Mouse (Mus musculus) central nervous system, embryonic 11.5 days (tissue): Measurements from ENCODE around the gene Uap1l1. TPM values are rescaled to one million over a fixed set of nuclear protein-coding genes. Genes with fewer than 3 reads are reported as not detected.

Experiments used
- polyA plus RNA-seq: library from polyadenylated mRNA; depleted of rRNA; stranded (reverse); fragments of >200 nt; gene quantifications from 2 replicates; pipeline ENCODE4 v1.2.3, GENCODE M21; 2012; rRNA removed

Gene Uap1l1
- 2.9 and 5.3 TPM in 2 replicates for polyA plus RNA-seq

GRCm38 (mm10) chr2:25365091-25365761, at the start of gene Uap1l1:
TSS of gene Uap1l1 (minus strand) at chr2:25365682.

GRCm38 (mm10) chr2:25399051-25399450, 33.6 kb upstream of the Uap1l1 start, which contains the start of gene Npdc1:
TSS of gene Npdc1 (plus strand) at chr2:25399351.

GRCm38 (mm10) chr2:25395721-25396596, 30.5 kb upstream of the Uap1l1 start, which contains the start of gene Entpd2:
TSS of gene Entpd2 (plus strand) at chr2:25395874.

GRCm38 (mm10) chr2:25371764-25372643, 6.5 kb upstream of the Uap1l1 start, which contains the start of gene Sapcd2:
TSS of gene Sapcd2 (plus strand) at chr2:25372321.

GRCm38 (mm10) chr2:25356208-25357079, 9.0 kb downstream of the Uap1l1 start, which contains the start of gene Dpp7:
TSS of gene Dpp7 (minus strand) at chr2:25356359.

GRCm38 (mm10) chr2:25332286-25333160, 33.0 kb downstream of the Uap1l1 start, which contains the start of gene Man1b1:
TSS of gene Man1b1 (plus strand) at chr2:25332338.

GRCm38 (mm10) chr2:25318971-25319773, 46.3 kb downstream of the Uap1l1 start, which contains the start of gene Grin1:
TSS of gene Grin1 (minus strand) at chr2:25319187.

Other genes with a start within 250 kb of the Uap1l1 start
- gene Nrarp, start 184.9 kb downstream of the Uap1l1 start, polyA plus RNA-seq = 61.4 and 82.9 TPM in 2 replicates
- gene Tor4a, start 168.8 kb downstream of the Uap1l1 start, polyA plus RNA-seq = 1.9 and 2.3 TPM in 2 replicates
- 76.7 and 116 TPM in 2 replicates for gene Nelfb, start 154.2 kb downstream of the Uap1l1 start, polyA plus RNA-seq
- not detected in 2 replicates for gene Stpg3, start 151.0 kb downstream of the Uap1l1 start, polyA plus RNA-seq
- gene Fam166a, start 146.9 kb downstream of the Uap1l1 start, polyA plus RNA-seq = 0.14 TPM in 1 of 2 replicates, not detected in the other
- gene Tubb4b, start 141.0 kb downstream of the Uap1l1 start, polyA plus RNA-seq = 438 and 534 TPM in 2 replicates
- 0.04 TPM in 1 of 2 replicates, not detected in the other for gene Slc34a3, start 131.3 kb downstream of the Uap1l1 start, polyA plus RNA-seq
- gene Rnf224, start 128.9 kb downstream of the Uap1l1 start, polyA plus RNA-seq = 0.02 TPM in 1 of 2 replicates, not detected in the other
- 25.3 and 26.0 TPM in 2 replicates for gene Rnf208, start 123.4 kb downstream of the Uap1l1 start, polyA plus RNA-seq
- gene Cysrt1, start 123.2 kb downstream of the Uap1l1 start, polyA plus RNA-seq = 0.16 TPM in 1 of 2 replicates, not detected in the other
- 8.1 and 14.5 TPM in 2 replicates for gene AL732309.1, start 118.8 kb downstream of the Uap1l1 start, polyA plus RNA-seq
- 22.0 and 23.7 TPM in 2 replicates for gene Tmem203, start 110.2 kb downstream of the Uap1l1 start, polyA plus RNA-seq
- gene Tprn, start 103.1 kb downstream of the Uap1l1 start, polyA plus RNA-seq = 4.1 and 4.2 TPM in 2 replicates
- gene Ssna1, start 93.2 kb downstream of the Uap1l1 start, polyA plus RNA-seq = 131 and 133 TPM in 2 replicates
- 106 and 109 TPM in 2 replicates for gene Anapc2, start 93.2 kb downstream of the Uap1l1 start, polyA plus RNA-seq
- not detected in 2 replicates for gene Tmem210, start 77.5 kb downstream of the Uap1l1 start, polyA plus RNA-seq
- not detected in 2 replicates for gene Lrrc26, start 75.8 kb downstream of the Uap1l1 start, polyA plus RNA-seq
- 1.6 and 2.0 TPM in 2 replicates for gene Grin1, start 46.5 kb downstream of the Uap1l1 start, polyA plus RNA-seq
- gene Man1b1, start 33.3 kb downstream of the Uap1l1 start, polyA plus RNA-seq = 29.2 and 34.9 TPM in 2 replicates
- 22.1 and 29.3 TPM in 2 replicates for gene Dpp7, start 9.3 kb downstream of the Uap1l1 start, polyA plus RNA-seq
- 64.9 and 72.9 TPM in 2 replicates for gene Sapcd2, start 6.6 kb upstream of the Uap1l1 start, polyA plus RNA-seq
- gene Entpd2, start 30.2 kb upstream of the Uap1l1 start, polyA plus RNA-seq = 0.11 and 0.17 TPM in 2 replicates
- 146 and 170 TPM in 2 replicates for gene Npdc1, start 33.7 kb upstream of the Uap1l1 start, polyA plus RNA-seq
- 0.06 and 0.31 TPM in 2 replicates for gene Fut7, start 57.6 kb upstream of the Uap1l1 start, polyA plus RNA-seq
- 15.7 and 15.9 TPM in 2 replicates for gene Abca2, start 63.0 kb upstream of the Uap1l1 start, polyA plus RNA-seq
- 0.16 and 0.36 TPM in 2 replicates for gene Clic3, start 91.2 kb upstream of the Uap1l1 start, polyA plus RNA-seq
- 23.7 and 35.7 TPM in 2 replicates for gene Paxx, start 95.4 kb upstream of the Uap1l1 start, polyA plus RNA-seq
- gene Ptgds, start 104.4 kb upstream of the Uap1l1 start, polyA plus RNA-seq = 0.34 and 0.41 TPM in 2 replicates
- not detected in 2 replicates for gene Lcn12, start 128.2 kb upstream of the Uap1l1 start, polyA plus RNA-seq
- 27.8 and 30.7 TPM in 2 replicates for gene Fbxw5, start 135.1 kb upstream of the Uap1l1 start, polyA plus RNA-seq
- gene C8g, start 136.0 kb upstream of the Uap1l1 start, polyA plus RNA-seq = 3.8 and 4.0 TPM in 2 replicates
- 16.0 and 18.2 TPM in 2 replicates for gene Traf2, start 181.3 kb upstream of the Uap1l1 start, polyA plus RNA-seq
- gene Edf1, start 192.2 kb upstream of the Uap1l1 start, polyA plus RNA-seq = 165 and 237 TPM in 2 replicates
- gene Mamdc4, start 209.2 kb upstream of the Uap1l1 start, polyA plus RNA-seq = 8.2 and 8.8 TPM in 2 replicates
- 154 and 192 TPM in 2 replicates for gene Phpt1, start 209.5 kb upstream of the Uap1l1 start, polyA plus RNA-seq
- 1.2 and 1.4 TPM in 2 replicates for gene Ajm1, start 216.1 kb upstream of the Uap1l1 start, polyA plus RNA-seq
- 88.7 and 111 TPM in 2 replicates for gene Rabl6, start 242.8 kb upstream of the Uap1l1 start, polyA plus RNA-seq